Mouse (Mus musculus): ENCODE data around the gene Lrrc74a. TPM values are rescaled to one million over a fixed set of nuclear protein-coding genes. Genes with fewer than 3 reads are reported as not detected.
A peak's percentile ranks its signal among the peaks of the same experiment; 100 is the strongest.

The Lrrc74a gene
- total RNA-seq, 2 experiments from 2014 or later = not detected

GRCm38 (mm10) chr12:86781654-86782202 is 47.6 kb downstream of the Lrrc74a start:
- peak in 1 of 2 experiments; percentile 13 for DNase-seq (ENCODE audit: low spot score in 2 of 2)

GRCm38 (mm10) chr12:86786149-86787019 is 52.2 kb downstream of the Lrrc74a start:
- DNase-seq (ENCODE audit: low spot score in 2 of 2) = no peak

GRCm38 (mm10) chr12:86787020-86787553 is 52.9 kb downstream of the Lrrc74a start:
- DNase-seq (ENCODE audit: low spot score in 2 of 2) = no peak

- no peak for DNase-seq (ENCODE audit: low spot score in 2 of 2)
These were observed 56.1 kb downstream of the Lrrc74a start for GRCm38 (mm10) chr12:86790100-86790848.

GRCm38 (mm10) chr12:86790849-86791127 is 56.6 kb downstream of the Lrrc74a start:
- no peak for DNase-seq (ENCODE audit: low spot score in 2 of 2)

- DNase-seq (ENCODE audit: low spot score in 2 of 2) = no peak
These were observed 57.8 kb downstream of the Lrrc74a start for GRCm38 (mm10) chr12:86791987-86792386.

- no peak for DNase-seq (ENCODE audit: low spot score in 2 of 2)
These were observed 59.7 kb downstream of the Lrrc74a start for GRCm38 (mm10) chr12:86793830-86794229.

- DNase-seq (ENCODE audit: low spot score in 2 of 2) = no peak
These were observed 60.2 kb downstream of the Lrrc74a start for GRCm38 (mm10) chr12:86794331-86794730.

GRCm38 (mm10) chr12:86795076-86795837 is 61.1 kb downstream of the Lrrc74a start:
- no peak for DNase-seq (ENCODE audit: low spot score in 2 of 2)

GRCm38 (mm10) chr12:86795838-86796232 is 61.7 kb downstream of the Lrrc74a start:
- peak; percentile 88 to 94 for DNase-seq (ENCODE audit: low spot score in 2 of 2)

GRCm38 (mm10) chr12:86796351-86796750 is 62.2 kb downstream of the Lrrc74a start:
- no peak for DNase-seq (ENCODE audit: low spot score in 2 of 2)

GRCm38 (mm10) chr12:86797771-86798170 is 63.6 kb downstream of the Lrrc74a start:
- DNase-seq (ENCODE audit: low spot score in 2 of 2) = no peak

- peak; percentile 93 to 94 for DNase-seq (ENCODE audit: low spot score in 2 of 2)
These were observed 64.8 kb downstream of the Lrrc74a start for GRCm38 (mm10) chr12:86798773-86799540.

GRCm38 (mm10) chr12:86799786-86800185 is 65.6 kb downstream of the Lrrc74a start:
- no peak for DNase-seq (ENCODE audit: low spot score in 2 of 2)

GRCm38 (mm10) chr12:86800336-86800735 is 66.2 kb downstream of the Lrrc74a start:
- DNase-seq (ENCODE audit: low spot score in 2 of 2) = no peak

GRCm38 (mm10) chr12:86800765-86801147 is 66.6 kb downstream of the Lrrc74a start:
- peak in 1 of 2 experiments; percentile 73 for DNase-seq (ENCODE audit: low spot score in 2 of 2)

- peak; percentile 96 for DNase-seq (ENCODE audit: low spot score in 2 of 2)
These were observed 67.2 kb downstream of the Lrrc74a start for GRCm38 (mm10) chr12:86801148-86802004.

GRCm38 (mm10) chr12:86802005-86802671 is 68.0 kb downstream of the Lrrc74a start:
- DNase-seq (ENCODE audit: low spot score in 2 of 2) = no peak

- no peak for DNase-seq (ENCODE audit: low spot score in 2 of 2)
These were observed 68.7 kb downstream of the Lrrc74a start for GRCm38 (mm10) chr12:86802899-86803298.

Data from layer of hippocampus, postnatal 14 days (tissue).